Mouse (Mus musculus) B cell, adult 67 days (primary cell): ENCODE results near the gene Vmn2r81. TPM values are rescaled to one million over a fixed set of nuclear protein-coding genes. Genes with fewer than 3 reads are reported as not detected.

ENCODE experiments used
- total RNA-seq, 2 experiments: library from RNA; stranded (reverse); gene quantifications; 4 replicates each; pipeline ENCODE4 v1.2.4; 2023

Vmn2r81 gene
- not detected for total RNA-seq

DNA sequence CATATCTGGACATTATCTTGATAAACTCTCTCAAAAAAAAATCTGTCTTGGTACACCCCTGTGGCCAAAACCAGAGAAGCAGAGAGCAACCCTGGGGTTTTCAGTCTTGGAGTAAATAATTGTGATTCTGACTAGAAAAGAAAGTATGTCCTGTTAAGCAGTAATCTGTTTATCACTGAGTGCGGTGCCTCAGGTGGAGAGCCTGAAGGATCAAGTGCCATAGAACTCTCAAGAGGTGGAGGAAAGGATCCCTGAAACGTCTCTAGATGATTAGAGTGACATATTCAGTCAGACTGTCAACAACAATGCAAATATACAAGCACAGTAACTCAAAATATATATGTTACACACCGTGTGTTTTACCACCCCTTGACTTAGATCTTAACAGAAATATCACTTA lies at the start of gene Vmn2r81:
Vmn2r81 (plus strand) TSS at position 301 of the 400 bp plus-strand sequence.

Other genes with a start within 250 kb of the Vmn2r81 start
- not detected for gene Olfr1351, start 235.2 kb upstream of the Vmn2r81 start, total RNA-seq
- not detected for gene Olfr57, start 219.0 kb upstream of the Vmn2r81 start, total RNA-seq
- 10 to 100 TPM; 20.6 to 23.4 TPM for gene 2610008E11Rik, start 150.1 kb upstream of the Vmn2r81 start, total RNA-seq
- not detected for gene Vmn2r80, start 98.9 kb upstream of the Vmn2r81 start, total RNA-seq
- gene Vmn2r82, start 108.8 kb downstream of the Vmn2r81 start, total RNA-seq: not detected
- not detected for gene Vmn2r83, start 221.0 kb downstream of the Vmn2r81 start, total RNA-seq